Mouse (Mus musculus): Measurements from ENCODE around the gene Maged2. TPM values are rescaled to one million over a fixed set of nuclear protein-coding genes. Genes with fewer than 3 reads are reported as not detected.
"Not testable (repeated sequence)": the region's sequence is repeated elsewhere in the genome, so short reads cannot be mapped to it uniquely, and the experiment has no call there.

Gene Maged2
- 57.8 and 66.2 TPM in 2 replicates for polyA plus RNA-seq (2015; fragmentation: Nextera tagmentation; extraction: Ambion mirVana)

DNA sequence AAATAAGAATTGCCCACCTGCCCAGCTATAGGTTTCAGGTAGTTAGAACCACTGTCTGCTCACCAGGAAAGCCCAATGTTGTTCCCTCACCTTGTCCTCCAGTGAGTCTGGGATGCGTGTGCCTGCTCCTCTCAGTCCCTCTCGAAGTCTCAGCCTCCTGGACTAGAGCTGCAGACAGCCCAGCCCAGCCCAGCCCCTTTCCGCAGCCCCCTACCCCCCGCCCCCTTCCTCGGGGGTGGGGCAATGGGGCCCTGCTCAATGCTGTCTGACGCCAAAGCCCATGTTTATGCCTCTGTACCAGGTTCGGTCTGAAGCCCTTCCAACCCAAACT is at the start of gene Maged2:
Gene Maged2 (minus strand): TSS at position 207 of the 331 bp plus-strand sequence.
- DNase-seq (ENCODE audit: low spot score): peak; percentile 10

DNA sequence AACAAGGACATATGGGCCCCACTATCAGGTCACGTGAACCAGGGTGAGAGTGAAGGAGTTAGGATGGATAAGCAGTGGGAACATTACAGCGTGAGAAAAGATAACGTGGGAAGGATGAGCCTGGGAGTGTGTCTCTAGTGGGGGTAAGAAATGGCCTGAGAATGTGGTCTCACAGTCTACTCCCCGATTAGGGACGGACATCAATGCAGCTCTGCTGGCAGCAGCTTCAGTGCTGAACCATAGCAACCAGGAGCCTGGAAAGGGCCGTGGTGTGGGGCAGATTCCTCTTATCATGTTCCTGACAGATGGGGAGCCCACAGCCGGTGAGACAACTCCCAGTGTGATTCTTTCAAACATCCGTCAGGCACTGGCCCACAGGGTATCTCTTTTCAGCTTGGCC is 34.1 kb upstream of the Maged2 start:
- DNase-seq (ENCODE audit: low spot score): no peak

DNA sequence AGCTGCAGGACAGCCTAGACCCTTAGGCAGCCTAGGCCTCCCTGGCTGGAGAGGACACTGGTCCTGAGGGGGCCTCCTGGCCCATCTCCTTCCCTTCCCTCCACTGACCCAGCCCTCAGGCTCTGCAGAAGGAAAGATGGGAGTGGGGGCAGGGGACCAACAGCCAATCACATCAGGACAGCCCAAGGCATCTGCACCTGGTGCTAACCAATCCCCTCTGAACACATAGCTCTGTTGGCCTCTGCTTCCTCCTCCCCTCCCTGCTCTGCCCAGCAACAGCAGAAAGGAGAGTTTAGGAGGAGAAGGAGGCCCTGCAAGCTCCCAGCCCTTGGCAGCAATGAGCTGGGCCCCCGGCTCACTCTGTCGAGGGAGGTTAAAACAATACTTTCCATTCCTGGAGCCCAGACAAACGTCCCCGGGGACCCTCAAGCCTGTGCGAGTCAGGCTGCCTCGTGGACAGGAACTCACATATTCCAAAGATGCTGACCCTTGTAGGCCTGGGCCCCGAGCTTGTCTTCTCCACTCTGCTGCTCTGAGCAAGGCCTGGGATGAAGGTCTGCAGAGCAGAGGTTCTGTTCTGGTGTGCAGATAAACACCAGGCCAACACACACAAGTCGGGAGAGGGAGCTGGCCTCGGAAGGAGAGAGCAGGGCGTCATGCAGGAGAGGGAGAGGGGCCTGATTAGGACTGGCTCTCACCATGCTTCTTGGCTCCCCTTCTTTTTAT is 31.5 kb upstream of the Maged2 start:
- DNase-seq (ENCODE audit: low spot score): not testable (repeated sequence)

DNA sequence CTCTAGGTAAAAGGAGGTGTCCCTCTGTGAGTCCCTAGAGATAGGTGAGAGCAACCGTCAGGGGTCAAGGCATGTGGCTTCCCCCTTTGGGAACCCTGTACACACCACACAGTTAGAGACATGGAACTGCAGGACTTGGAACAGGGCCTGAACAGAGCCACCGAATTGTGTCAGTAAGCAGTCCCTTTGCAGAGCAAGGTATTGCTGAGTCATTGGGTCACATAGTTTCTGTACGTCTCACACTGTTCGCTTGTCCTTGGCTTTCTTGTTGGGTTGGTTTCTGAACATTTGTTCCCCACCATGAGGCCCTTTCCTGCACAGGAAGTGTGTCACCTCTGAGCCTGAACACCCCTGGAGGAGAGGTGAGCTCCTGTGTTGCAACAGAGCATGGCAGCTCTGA is 29.1 kb upstream of the Maged2 start:
- DNase-seq (ENCODE audit: low spot score): not testable (repeated sequence)

DNA sequence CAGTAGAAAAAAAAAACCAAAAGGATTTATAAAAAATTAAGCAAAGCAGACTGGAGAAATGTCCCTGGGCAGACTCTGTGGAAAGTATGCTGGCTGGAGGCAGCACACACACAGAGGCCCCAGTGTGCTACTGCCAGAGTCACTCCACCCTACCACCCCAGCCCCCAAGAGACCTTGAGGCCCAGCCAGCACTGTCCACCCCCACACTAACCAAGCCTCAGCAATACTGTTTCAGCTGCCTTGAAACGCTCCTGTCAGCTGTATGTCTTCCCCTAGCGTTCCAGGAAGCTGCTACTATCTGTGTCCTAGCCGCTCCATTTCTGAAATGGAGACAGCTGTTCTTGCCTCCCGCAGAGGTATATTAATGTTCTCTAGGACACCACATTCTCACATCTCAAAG is 16.2 kb upstream of the Maged2 start:
- DNase-seq (ENCODE audit: low spot score): no peak

DNA sequence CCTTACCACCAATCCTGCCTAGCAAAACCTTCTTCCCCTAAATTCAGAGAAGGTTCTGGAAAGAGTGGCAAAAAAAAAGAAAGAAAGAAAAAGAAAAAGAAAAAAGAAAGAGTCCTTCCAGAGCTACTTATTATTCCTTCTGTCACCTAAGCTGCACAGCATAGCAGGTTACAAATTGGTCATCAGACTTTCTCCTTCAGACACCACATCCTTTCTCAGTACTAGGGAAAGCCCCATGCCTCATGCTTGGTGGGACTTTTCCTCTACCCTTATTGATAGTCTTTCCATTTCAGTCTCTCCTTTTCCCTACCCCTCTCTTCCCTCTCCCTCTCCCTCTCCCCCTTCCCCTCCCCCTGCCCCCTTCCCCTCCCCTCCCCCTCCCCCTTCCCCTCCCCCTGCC is 3.1 kb upstream of the Maged2 start:
- DNase-seq (ENCODE audit: low spot score): no peak

DNA sequence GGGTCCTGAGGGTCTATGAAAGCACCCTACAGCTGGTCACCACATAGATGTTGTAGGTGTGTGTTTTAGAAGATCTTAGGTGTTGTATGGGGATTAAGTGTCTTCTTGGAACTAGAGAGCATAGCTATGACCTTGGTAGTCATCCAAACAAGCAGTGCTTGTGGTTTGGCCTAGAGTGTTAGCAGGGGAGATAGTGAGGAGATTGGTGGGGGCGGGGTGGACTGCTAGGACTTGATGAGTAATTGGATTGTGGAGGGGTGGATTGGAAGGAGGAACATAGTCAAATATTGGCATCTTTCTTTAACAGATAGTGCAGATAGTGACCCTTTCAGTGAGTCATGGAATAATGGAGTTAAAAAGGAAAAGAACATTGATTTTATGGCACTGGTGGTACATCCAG is 1.5 kb upstream of the Maged2 start:
- DNase-seq (ENCODE audit: low spot score): no peak

DNA sequence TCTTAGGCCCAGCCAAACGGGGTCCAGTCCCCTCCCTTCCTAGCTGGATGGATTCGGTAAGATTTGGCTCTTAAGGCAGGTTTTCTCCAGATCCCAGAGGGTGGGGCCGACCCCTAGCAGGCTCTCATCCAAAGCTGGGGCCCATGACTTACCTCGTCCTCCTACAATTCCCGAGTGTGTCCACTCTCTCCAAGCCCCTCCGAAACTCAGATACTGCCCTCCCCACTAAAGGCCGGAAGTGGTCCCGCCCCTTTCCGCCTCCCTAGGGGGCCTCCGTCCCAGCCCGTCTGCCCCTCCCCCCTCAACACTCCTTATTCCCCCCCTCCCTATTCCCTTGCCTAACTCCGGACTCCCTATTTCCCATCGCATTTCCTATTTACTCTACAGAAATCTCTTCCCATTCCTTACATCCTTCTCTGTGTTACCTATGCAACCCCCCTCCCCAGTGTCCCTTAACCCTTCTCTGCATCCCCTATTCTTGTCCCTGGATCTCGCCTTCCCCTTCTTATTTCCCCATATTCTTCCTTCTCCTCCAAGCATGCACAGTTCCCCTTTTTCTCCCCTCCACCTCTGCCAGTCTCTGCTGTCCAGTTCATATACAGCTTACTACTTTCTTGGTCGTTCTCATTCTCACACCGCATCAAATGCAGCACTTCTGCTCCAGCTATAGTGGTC is 544 bp downstream of the Maged2 start:
- DNase-seq (ENCODE audit: low spot score): no peak

DNA sequence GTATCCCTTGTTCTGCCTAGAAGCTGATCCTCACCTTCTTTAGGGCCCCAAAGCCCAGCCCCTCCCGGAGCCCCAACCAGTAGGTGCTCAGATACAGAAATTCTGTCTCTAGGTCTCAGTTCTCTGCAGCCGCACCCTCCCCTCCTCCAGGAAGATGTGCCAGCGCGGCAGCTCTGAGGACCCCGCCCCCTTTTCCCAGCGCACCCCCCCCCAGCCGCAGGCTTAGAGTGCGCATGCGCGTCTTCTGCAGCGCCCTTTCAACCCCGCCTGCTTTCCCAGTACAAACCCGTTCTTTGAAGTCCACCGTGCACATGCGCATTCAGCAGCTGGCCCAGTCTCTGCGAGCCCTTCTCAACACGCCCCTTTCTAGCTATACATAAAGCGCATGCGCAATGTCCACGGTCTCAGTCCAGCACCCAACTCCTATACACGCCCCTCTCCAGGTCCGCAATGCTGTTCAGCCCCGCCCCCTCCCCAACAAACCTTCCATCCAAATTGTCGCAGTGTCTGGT is 1.3 kb downstream of the Maged2 start:
- peak; percentile 88 for DNase-seq (ENCODE audit: low spot score)

DNA sequence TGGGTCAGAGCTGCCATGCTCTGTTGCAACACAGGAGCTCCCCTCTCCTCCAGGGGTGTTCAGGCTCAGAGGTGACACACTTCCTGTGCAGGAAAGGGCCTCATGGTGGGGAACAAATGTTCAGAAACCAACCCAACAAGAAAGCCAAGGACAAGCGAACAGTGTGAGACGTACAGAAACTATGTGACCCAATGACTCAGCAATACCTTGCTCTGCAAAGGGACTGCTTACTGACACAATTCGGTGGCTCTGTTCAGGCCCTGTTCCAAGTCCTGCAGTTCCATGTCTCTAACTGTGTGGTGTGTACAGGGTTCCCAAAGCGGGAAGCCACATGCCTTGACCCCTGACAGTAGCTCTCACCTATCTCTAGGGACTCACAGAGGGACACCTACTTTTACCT is 13.2 kb downstream of the Maged2 start:
- not testable (repeated sequence) for DNase-seq (ENCODE audit: low spot score)

DNA sequence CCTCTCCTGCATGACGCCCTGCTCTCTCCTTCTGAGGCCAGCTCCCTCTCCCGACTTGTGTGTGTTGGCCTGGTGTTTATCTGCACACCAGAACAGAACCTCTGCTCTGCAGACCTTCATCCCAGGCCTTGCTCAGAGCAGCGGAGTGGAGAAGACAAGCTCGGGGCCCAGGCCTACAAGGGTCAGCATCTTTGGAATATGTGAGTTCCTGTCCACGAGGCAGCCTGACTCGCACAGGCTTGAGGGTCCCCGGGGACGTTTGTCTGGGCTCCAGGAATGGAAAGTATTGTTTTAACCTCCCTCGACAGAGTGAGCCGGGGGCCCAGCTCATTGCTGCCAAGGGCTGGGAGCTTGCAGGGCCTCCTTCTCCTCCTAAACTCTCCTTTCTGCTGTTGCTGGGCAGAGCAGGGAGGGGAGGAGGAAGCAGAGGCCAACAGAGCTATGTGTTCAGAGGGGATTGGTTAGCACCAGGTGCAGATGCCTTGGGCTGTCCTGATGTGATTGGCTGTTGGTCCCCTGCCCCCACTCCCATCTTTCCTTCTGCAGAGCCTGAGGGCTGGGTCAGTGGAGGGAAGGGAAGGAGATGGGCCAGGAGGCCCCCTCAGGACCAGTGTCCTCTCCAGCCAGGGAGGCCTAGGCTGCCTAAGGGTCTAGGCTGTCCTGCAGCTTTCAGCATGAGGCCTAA is 15.5 kb downstream of the Maged2 start:
- not testable (repeated sequence) for DNase-seq (ENCODE audit: low spot score)

Other genes with a start within 250 kb of the Maged2 start
- gene Pfkfb1, start 226.1 kb downstream of the Maged2 start, polyA plus RNA-seq (2015; fragmentation: Nextera tagmentation; extraction: Ambion mirVana): 3.1 and 3.3 TPM in 2 replicates
- gene Apex2, start 224.5 kb downstream of the Maged2 start, polyA plus RNA-seq (2015; fragmentation: Nextera tagmentation; extraction: Ambion mirVana): 14.5 and 16.0 TPM in 2 replicates
- 0.56 and 0.64 TPM in 2 replicates for gene Tro, start 156.8 kb downstream of the Maged2 start, polyA plus RNA-seq (2015; fragmentation: Nextera tagmentation; extraction: Ambion mirVana)
- 23.8 and 25.4 TPM in 2 replicates for gene Gnl3l, start 203.0 kb upstream of the Maged2 start, polyA plus RNA-seq (2015; fragmentation: Nextera tagmentation; extraction: Ambion mirVana)
- 1.1 and 2.0 TPM in 2 replicates for gene Fgd1, start 231.8 kb upstream of the Maged2 start, polyA plus RNA-seq (2015; fragmentation: Nextera tagmentation; extraction: Ambion mirVana)